Mouse (Mus musculus) monocyte, adult 2 months (primary cell): ENCODE measurements around the gene Sept11.

Experiments
- DNase-seq, 2 experiments: peaks; one replicate each; pipeline ENCODE4 v3.0.0; 2022; ENCODE audit warnings: low spot score in 2 of 2, low read depth in 1 of 2

Sept11 gene

GRCm38 (mm10) chr5:93093638-93094527, 646 bp downstream of the Sept11 start:
- DNase-seq, result no peak

GRCm38 (mm10) chr5:93095301-93095700, 2.1 kb downstream of the Sept11 start:
- no peak for DNase-seq

- DNase-seq, result no peak
These were observed 4.1 kb downstream of the Sept11 start for GRCm38 (mm10) chr5:93097204-93097906.

DNA sequence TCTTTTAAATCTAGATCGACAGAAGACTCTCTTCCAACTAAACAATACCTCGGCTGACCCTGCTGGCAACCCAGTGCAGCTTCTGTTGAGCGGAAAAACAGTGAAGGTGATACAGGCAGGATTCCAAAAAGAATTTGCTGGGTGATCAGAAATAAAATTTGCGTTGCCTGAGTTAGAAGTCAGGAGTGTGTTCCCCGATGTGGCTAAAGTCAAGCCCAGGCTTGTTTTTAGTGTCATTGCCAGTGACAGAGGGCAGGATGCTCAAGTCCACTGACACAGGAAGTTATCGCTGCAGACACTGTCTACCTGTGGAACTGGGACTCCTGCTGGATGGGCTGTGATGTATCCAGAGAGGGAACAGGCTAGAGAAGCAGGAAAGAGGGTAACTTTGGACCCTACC, 5.0 kb downstream of the Sept11 start:
- no peak for DNase-seq

DNA sequence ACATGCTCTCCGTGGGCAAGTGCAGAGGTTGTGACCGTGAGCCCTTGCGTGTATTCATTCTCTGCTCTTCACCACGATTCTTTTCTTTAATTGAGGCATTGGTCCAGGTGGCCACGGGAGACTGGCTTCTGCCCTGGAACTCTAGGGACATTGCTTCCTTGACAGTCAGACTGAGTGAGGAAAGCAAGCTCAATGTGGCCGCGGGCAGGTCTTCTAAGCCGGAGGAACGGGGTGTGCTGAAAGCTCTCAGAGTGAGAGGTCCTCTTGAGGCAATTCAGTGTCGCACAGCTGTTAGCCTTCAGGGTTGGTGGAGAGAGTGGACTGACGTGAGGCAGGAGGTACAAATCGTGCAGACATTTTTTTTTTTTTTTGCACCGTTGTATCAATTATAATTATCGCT, 5.6 kb downstream of the Sept11 start:
- no peak for DNase-seq

- no peak for DNase-seq
These were observed 7.7 kb downstream of the Sept11 start for GRCm38 (mm10) chr5:93100906-93101305.

DNA sequence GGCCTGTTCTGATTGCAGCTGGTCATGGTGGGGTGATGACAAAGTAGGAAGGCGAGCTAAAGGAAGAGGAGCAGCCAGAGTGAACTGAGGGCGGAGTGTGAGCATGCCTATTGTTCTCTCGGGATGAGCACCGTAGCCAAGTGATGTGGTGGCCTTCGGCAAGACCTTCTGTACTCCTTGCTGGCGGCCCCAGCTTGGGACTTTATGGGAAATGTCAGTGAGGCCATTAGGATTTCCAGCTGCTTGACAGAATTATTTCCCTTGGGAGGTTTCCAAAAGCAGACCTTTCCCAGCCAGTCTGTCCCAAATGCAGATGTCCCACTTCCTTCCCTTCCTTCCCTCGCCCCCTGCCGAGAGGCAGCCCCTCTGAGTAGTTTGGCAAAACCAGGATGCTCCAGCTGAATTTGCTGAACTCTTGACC, 8.1 kb downstream of the Sept11 start:
- no peak for DNase-seq

- no peak for DNase-seq
These were observed 10.4 kb downstream of the Sept11 start for GRCm38 (mm10) chr5:93103603-93104002.

- DNase-seq, result no peak
These were observed 12.0 kb downstream of the Sept11 start for GRCm38 (mm10) chr5:93104987-93105823.

DNA sequence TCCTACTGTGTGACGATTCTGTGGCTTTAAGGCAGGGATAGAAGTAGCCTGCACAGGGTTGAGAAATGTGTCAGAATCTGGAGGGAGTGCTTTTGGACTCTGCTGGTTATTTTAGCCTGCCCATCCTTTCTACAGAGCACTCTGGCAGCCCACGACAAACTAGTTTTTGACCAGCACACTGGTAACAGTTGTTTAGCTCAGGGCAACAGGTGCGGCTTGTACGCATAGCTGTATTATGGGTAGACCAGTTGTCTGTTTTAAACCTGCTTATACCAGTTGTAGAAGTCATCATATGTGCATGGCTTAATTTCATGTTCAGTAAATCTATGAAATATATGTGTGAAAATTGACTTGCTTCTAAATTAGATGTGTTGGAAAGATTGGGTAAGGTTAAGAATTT, 12.8 kb downstream of the Sept11 start:
- DNase-seq, result no peak

- DNase-seq, result no peak
These were observed 15.5 kb downstream of the Sept11 start for GRCm38 (mm10) chr5:93108703-93109102.

GRCm38 (mm10) chr5:93109555-93109954, 16.3 kb downstream of the Sept11 start:
- DNase-seq, result no peak

GRCm38 (mm10) chr5:93112290-93112689, 19.1 kb downstream of the Sept11 start:
- DNase-seq, result no peak

GRCm38 (mm10) chr5:93113517-93113916, 20.3 kb downstream of the Sept11 start:
- no peak for DNase-seq

GRCm38 (mm10) chr5:93114515-93114914, 21.3 kb downstream of the Sept11 start:
- no peak for DNase-seq

DNA sequence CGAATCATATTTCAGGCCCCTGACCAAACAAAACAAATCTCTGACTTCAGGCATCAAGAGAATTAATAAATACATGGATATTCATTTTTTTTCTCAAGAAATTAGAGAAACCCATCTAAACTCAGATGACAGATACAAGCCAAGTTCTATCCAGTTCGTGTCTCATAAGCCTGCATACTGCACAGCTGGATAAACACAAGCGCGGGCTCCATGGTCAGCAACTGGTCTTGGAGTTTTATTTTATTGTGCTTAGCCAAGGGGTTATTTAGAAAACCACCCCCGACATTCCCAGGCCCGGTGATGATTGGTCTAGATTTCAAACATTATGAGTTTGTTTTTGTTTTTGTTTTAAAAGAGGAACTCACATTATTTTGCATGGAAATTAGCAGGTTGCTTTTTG, 21.8 kb downstream of the Sept11 start:
- DNase-seq, result no peak

DNA sequence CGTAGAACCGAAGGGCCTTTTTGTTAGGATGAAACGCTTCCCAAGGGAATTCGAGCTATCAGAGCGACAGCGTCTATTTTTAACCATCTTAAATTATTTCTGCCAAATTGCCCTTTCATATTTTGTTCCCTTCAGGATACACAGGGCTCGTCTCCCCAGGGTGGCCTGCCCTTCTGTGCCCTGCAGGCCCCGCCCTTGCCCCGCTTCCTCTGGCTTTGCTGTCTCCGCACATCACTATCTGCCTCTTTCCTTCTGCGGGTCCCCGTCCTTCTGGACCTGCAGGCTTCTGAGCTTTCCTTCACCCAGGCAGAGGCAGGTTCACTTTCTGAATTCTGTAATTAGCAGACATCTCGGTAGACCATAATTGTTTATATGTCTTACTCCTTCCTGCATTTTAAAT, 22.6 kb downstream of the Sept11 start:
- no peak for DNase-seq

DNA sequence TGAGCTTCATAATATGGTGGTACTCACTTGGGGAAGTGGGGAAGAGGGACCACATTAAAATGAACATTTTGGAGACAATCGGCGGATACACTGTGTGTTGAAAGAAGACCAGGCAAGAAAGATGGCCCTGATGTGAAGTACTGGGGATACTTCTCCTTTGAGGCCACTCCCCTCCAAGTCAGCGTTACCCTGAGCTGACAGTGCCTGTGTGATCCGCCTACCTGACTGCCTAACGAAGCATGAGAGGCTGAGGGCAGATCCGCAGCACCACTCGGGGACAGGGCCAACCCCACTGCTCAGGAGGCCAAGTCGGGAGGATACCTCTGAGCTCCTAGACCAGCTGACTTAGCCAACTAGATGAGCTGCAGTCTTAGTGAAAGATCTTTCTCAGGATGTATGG, 24.4 kb downstream of the Sept11 start:
- no peak for DNase-seq

DNA sequence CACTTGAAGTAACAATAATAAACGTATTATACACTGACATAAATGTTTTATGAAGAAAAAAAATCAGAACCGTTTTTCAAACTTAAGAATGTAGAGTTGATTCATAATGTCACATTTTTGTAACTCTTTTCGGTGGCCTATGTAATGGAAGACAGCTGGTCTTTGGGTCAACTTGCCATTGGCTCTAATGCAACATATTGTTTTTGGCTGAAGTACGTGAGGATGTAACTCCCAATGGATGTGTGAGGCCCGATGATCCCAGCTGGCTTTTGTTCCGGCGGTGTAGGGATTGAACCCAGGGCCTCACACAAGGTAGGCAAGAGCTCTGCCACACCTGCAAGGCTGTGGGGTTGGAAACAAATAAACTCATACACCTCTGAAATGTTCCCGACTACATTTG, 28.4 kb downstream of the Sept11 start:
- DNase-seq, result no peak

DNA sequence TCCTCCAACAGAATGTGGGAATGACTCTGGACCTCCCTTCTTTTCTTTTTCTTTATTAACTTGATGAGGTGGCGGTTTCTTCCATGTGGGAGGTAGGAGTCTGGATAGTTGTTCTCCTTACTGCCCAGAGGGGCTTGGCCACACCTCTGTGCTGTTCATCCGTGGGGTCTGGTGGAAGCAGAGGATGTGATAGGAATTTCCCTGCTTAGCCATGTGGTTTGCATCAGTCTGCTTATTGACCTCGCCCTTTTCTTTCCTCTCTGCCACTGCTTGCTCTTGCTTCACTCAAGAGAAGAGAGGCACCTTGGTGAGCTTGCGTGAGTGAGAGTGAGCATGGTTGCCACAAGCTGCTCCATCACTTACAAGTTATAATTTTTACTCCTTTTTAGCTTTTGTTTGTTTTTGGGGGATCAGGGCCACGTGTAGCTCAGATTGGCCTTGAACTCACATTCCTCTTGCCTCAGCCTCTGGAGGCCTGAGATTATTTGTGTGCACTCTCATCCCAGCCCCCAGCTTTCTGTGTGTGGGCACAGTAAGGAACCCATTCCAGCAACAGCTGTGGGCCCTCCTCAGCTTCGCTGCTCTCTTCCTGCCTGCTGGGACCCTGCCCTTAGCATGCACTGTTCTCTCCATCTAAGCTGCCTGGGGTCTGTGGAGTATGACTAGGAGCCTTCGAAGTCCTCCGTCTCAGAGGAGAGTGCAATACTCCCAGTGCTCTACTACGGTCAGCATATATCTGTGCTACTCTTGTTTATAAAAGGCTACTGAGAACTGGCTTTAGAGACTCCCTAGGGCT, 31.0 kb downstream of the Sept11 start:
- DNase-seq, result no peak

DNA sequence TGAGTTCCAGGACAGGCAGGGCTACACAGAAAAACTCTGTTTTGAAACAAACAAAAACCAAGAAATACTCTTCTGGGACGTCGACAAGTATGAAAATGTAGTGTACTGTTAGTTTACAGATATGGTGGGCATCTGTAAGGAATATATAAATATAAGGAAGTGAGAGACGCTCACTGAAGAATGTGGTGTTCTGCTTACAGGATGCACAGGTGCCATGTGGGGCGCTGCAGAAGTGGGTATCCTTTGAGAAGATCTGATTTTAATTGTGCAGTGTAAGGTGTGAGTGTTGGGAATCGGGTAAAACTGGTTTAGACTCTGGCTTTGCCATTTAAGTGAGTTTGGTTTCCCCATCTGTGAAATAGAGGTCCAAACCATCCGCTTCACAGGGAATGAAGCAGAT, 32.1 kb downstream of the Sept11 start:
- DNase-seq, result no peak
